Mouse (Mus musculus) forebrain, postnatal 0 days (tissue): ENCODE data around the gene Zfp113. TPM values are rescaled to one million over a fixed set of nuclear protein-coding genes. Genes with fewer than 3 reads are reported as not detected.
A peak's percentile ranks its signal among the peaks of the same experiment; 100 is the strongest.
"Not testable (repeated sequence)": the region's sequence is repeated elsewhere in the genome, so short reads cannot be mapped to it uniquely, and the experiment has no call there.

Source experiments
- ATAC-seq: fragments of 200-750 bp; cut with Nextera tagmentation; 2 replicates; pipeline ENCODE4 v1.8.0; 2017; ENCODE audit warnings: mild to moderate bottlenecking, moderate library complexity
- DNase-seq: peaks from one replicate; pipeline ENCODE4 v3.0.0-alpha.2; 2015
- H3K27ac ChIP-seq: fragments of 300-500 bp; sonication (generic); 2 replicates; pipeline ENCODE4 v1.5.1; 2014; ENCODE audit warnings: low read depth, mild to moderate bottlenecking, antibody characterized with exemption, low read length, moderate library complexity, mixed read lengths
- H3K27me3 ChIP-seq: fragments of 300-500 bp; sonication (generic); 2 replicates; pipeline ENCODE4 v1.6.1; 2014; ENCODE audit warnings: mild to moderate bottlenecking, low read length, mixed read lengths; ENCODE audit not compliant: insufficient read depth
- H3K36me3 ChIP-seq: fragments of 300-500 bp; sonication (generic); 2 replicates; pipeline ENCODE4 v1.6.1; 2014; ENCODE audit warnings: mild to moderate bottlenecking, moderate library complexity; ENCODE audit not compliant: insufficient read depth
- H3K4me1 ChIP-seq: fragments of 300-500 bp; sonication (generic); 2 replicates; pipeline ENCODE4 v1.6.1; 2014; ENCODE audit warnings: antibody characterized with exemption; ENCODE audit not compliant: insufficient read depth
- H3K4me2 ChIP-seq: fragments of 300-500 bp; sonication (generic); 2 replicates; pipeline ENCODE4 v1.6.1; 2014; ENCODE audit warnings: low read depth, mild to moderate bottlenecking, moderate library complexity
- H3K4me3 ChIP-seq: fragments of 300-500 bp; sonication (generic); 2 replicates; pipeline ENCODE4 v1.5.1; 2014; ENCODE audit warnings: low read depth, low read length, mixed read lengths
- H3K9ac ChIP-seq: fragments of 300-500 bp; sonication (generic); 2 replicates; pipeline ENCODE4 v1.6.1; 2014; ENCODE audit warnings: mild to moderate bottlenecking
- H3K9me3 ChIP-seq: fragments of 300-500 bp; sonication (generic); 2 replicates; pipeline ENCODE4 v1.6.1; 2016; ENCODE audit warnings: low read length
- CTCF ChIP-seq: sonication (generic); IDR thresholded peaks from 2 replicates; pipeline ENCODE4 v1.5.1; 2016; ENCODE audit warnings: antibody characterized with exemption, control low read depth, low read depth
- WGBS: fragments of 180-500 bp; shearing (Covaris S2); extraction: QIAGEN DNeasy Blood & Tissue Kit; methylation state at CpG from one replicate; pipeline ENCODE4 v1.1.7; 2014; 5-methylcytosine and 5-hydroxymethylcytosine counted together
- polyA plus RNA-seq: library from polyadenylated mRNA; unstranded; fragments of >200 nt; fragmentation: Nextera tagmentation; extraction: Ambion mirVana; gene quantifications from 2 replicates; pipeline ENCODE4 v1.2.1, GENCODE M21; 2015
- total RNA-seq: library from RNA; depleted of rRNA; stranded (reverse); fragments of >200 nt; gene quantifications from 2 replicates; pipeline ENCODE4 v1.2.3, GENCODE M21; 2014

Zfp113 gene
- total and polyA plus RNA-seq, 2 experiments from 2014 or later, result 10.7 to 13.6 TPM

GRCm38 (mm10) chr5:138137935-138138549 is 17.5 kb downstream of the Zfp113 start:
- ATAC-seq, result peak; percentile 58

GRCm38 (mm10) chr5:138137257-138137656 is 18.3 kb downstream of the Zfp113 start:
- Histone ChIP-seq H3K9me3 (no peaks in the 10 kb centered on the region), H3K36me3 (peaks cover 41% of the 10 kb centered on the region), H3K4me3 (no peak overlapping the region), H3K4me2 (no peak overlapping the region), H3K4me1 (no peaks in the 10 kb centered on the region), H3K9ac (no peak overlapping the region), H3K27ac (no peak overlapping the region), H3K27me3 (no peaks in the 10 kb centered on the region)
- ATAC-seq (no peak), DNase-seq (no peak)
- TF ChIP-seq CTCF, result no peak
- 88% methylated on average over 4 of the region's 4 CpGs for WGBS

More at GRCm38 (mm10) chr5:138137935-138138549, 17.5 kb downstream of the Zfp113 start:
- Histone ChIP-seq H3K27me3 (no peaks in the 10 kb centered on the region), H3K4me1 (no peaks in the 10 kb centered on the region), H3K27ac (no peak overlapping the region), H3K4me2 (no peak overlapping the region), H3K9me3 (no peaks in the 10 kb centered on the region), H3K9ac (no peak overlapping the region), H3K4me3 (no peak overlapping the region), H3K36me3 (peaks cover 34% of the 10 kb centered on the region)
- 66% methylated on average over 8 of the region's 8 CpGs for WGBS
- DNase-seq, result peak; percentile 67
- peak; percentile 78 for TF ChIP-seq CTCF

GRCm38 (mm10) chr5:138132425-138133064 is 23.0 kb downstream of the Zfp113 start:
- DNase-seq (no peak), ATAC-seq (no peak)
- TF ChIP-seq CTCF, result no peak
- H3K9ac ChIP-seq, result no peak overlapping the region
- no peak overlapping the region for H3K4me2 ChIP-seq
- H3K27me3 ChIP-seq, result no peaks in the 10 kb centered on the region
- no peaks in the 10 kb centered on the region for H3K9me3 ChIP-seq
- no peak overlapping the region for H3K27ac ChIP-seq
- H3K4me3 ChIP-seq, result no peak overlapping the region
- 92% methylated on average over 5 of the region's 5 CpGs for WGBS
- H3K4me1 ChIP-seq, result no peaks in the 10 kb centered on the region
- peaks cover 75% of the 10 kb centered on the region for H3K36me3 ChIP-seq

- no peaks in the 10 kb centered on the region for H3K27me3 ChIP-seq
- H3K9ac ChIP-seq, result peak overlapping the region; percentile 72; the same call in 1 of the 2 replicates
- H3K36me3 ChIP-seq, result peaks cover 9% of the 10 kb centered on the region; the same call in 1 of the 2 replicates
- peak overlapping the region; percentile 57 for H3K4me2 ChIP-seq
- ATAC-seq, result no peak
- H3K9me3 ChIP-seq, result no peaks in the 10 kb centered on the region
- H3K4me1 ChIP-seq, result peaks cover 11% of the 10 kb centered on the region
- TF ChIP-seq CTCF, result no peak; the same call in 1 of the 2 replicates
- no peak for DNase-seq
- H3K4me3 ChIP-seq, result peak overlapping the region; percentile 71
- no peak overlapping the region for H3K27ac ChIP-seq
- 66% methylated on average over 3 of the region's 3 CpGs for WGBS
Measured at GRCm38 (mm10) chr5:138118041-138118440, 37.5 kb downstream of the Zfp113 start.

- TF ChIP-seq CTCF, result no peak
- DNase-seq (peak; percentile 22), ATAC-seq (peak; percentile 28; the same call in 1 of the 2 replicates)
- peak overlapping the region; percentile 72 for H3K9ac ChIP-seq
- peaks cover 7% of the 10 kb centered on the region; the same call in 1 of the 2 replicates for H3K36me3 ChIP-seq
- no peaks in the 10 kb centered on the region for H3K9me3 ChIP-seq
- peak overlapping the region; percentile 71 for H3K4me3 ChIP-seq
- WGBS, result 6% methylated on average over 16 of the region's 16 CpGs
- H3K4me2 ChIP-seq, result peak overlapping the region; percentile 57
- H3K27ac ChIP-seq, result peak overlapping the region; percentile 93
- no peaks in the 10 kb centered on the region for H3K27me3 ChIP-seq
- peaks cover 11% of the 10 kb centered on the region for H3K4me1 ChIP-seq
Measured at GRCm38 (mm10) chr5:138117199-138118015, 38.1 kb downstream of the Zfp113 start.

GRCm38 (mm10) chr5:138116255-138117198 is 39.0 kb downstream of the Zfp113 start, which contains the start of gene Zscan21:
Gene Zscan21, plus strand, starts transcription at chr5:138116903.
- Histone ChIP-seq H3K9me3 (no peaks in the 10 kb centered on the region), H3K36me3 (peaks cover 7% of the 10 kb centered on the region; the same call in 1 of the 2 replicates), H3K4me2 (peak within 1 kb of the TSS; percentile 57), H3K27me3 (no peaks in the 10 kb centered on the region), H3K9ac (peak within 1 kb of the TSS; percentile 72), H3K4me1 (peaks cover 11% of the 10 kb centered on the region), H3K4me3 (peak within 1 kb of the TSS; percentile 71), H3K27ac (peak within 1 kb of the TSS; percentile 93)
- 6% methylated on average over 38 of the region's 38 CpGs for WGBS
- ATAC-seq (peak; percentile 99), DNase-seq (peak; percentile 95)
- peak; percentile 43; the same call in 1 of the 2 replicates for TF ChIP-seq CTCF

- ATAC-seq, H3K27ac ChIP-seq, DNase-seq, H3K9ac ChIP-seq, H3K4me3 ChIP-seq, H3K4me1 ChIP-seq, H3K4me2 ChIP-seq, H3K27me3 ChIP-seq, H3K9me3 ChIP-seq: not testable (repeated sequence)
- H3K36me3 ChIP-seq, result peaks cover 17% of the 10 kb centered on the region; the same call in 1 of the 2 replicates
- WGBS, result 67% methylated on average over 4 of the region's 4 CpGs
Measured at GRCm38 (mm10) chr5:138109847-138110396, 45.6 kb downstream of the Zfp113 start.
